Mouse (Mus musculus): ENCODE data around the gene Kdelc2. TPM values are rescaled to one million over a fixed set of nuclear protein-coding genes. Genes with fewer than 3 reads are reported as not detected.

The Kdelc2 gene
- polyA plus RNA-seq, 1 experiment: 1.4 TPM

DNA sequence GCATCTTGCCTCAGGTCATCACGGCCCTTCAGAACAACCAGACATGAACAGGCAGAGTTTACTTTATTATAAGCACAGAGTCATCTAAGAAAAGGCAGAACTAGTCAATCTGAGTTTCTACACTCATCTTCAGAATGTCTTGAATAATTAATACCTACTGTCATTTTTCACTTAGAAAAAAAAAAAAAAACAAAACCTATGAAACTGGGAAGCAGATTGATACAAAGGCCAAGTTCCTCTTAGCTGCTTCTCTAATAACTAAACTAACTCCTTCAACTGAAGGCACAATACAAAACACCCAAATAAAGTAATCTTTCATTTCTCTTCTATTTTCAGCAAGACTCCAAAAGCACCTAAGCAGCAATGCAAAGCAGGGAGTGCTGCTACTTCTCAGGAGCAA lies 66.8 kb downstream of the Kdelc2 start:
- Histone ChIP-seq H3K4me3 (ENCODE audit: control insufficient read depth, low read depth, low read length) (no peak overlapping the region), H3K36me3 (ENCODE audit: control insufficient read depth, insufficient read depth, low read length) (no peaks in the 10 kb centered on the region), H3K27ac (ENCODE audit: control insufficient read depth, insufficient read depth, low read depth, low read length) (no peak overlapping the region), H3K4me1 (ENCODE audit: control insufficient read depth, insufficient read depth, low read length) (no peaks in the 10 kb centered on the region), H3K27me3 (ENCODE audit: control insufficient read depth, insufficient read depth, low read length) (no peaks in the 10 kb centered on the region)
- TF ChIP-seq CTCF (IDR thresholded peaks at IDR 0.05; ENCODE audit: control insufficient read depth, insufficient read depth, insufficient replicate concordance, low read depth, low read length) (no peak), POLR2A (IDR thresholded peaks at IDR 0.05; ENCODE audit: control insufficient read depth, low read depth, low read length) (no peak)

Other genes starting within 250 kb of the Kdelc2 start
- 3.9 and 4.5 TPM in 2 replicates for gene Ddx10, start 136.0 kb upstream of the Kdelc2 start, polyA plus RNA-seq (2012; rRNA removed)
- gene Exph5, start 82.4 kb upstream of the Kdelc2 start, polyA plus RNA-seq (2012; rRNA removed): 1.0 and 1.3 TPM in 2 replicates
- gene 4930550C14Rik, start 18.3 kb downstream of the Kdelc2 start, polyA plus RNA-seq (2012; rRNA removed): 13.6 and 14.2 TPM in 2 replicates
- 1.7 and 1.9 TPM in 2 replicates for gene Atm, start 152.7 kb downstream of the Kdelc2 start, polyA plus RNA-seq (2012; rRNA removed)
- gene Npat, start 153.0 kb downstream of the Kdelc2 start, polyA plus RNA-seq (2012; rRNA removed): 4.0 and 4.5 TPM in 2 replicates
- gene Acat1, start 226.4 kb downstream of the Kdelc2 start, polyA plus RNA-seq (2012; rRNA removed): 8.5 and 11.1 TPM in 2 replicates